Mouse (Mus musculus) heart, postnatal 0 days (tissue): Measurements from ENCODE around the gene Zzef1. TPM values are rescaled to one million over a fixed set of nuclear protein-coding genes. Genes with fewer than 3 reads are reported as not detected.

Experiments
- ATAC-seq: fragments of 200-750 bp; cut with Nextera tagmentation; 2 replicates; pipeline ENCODE4 v1.8.0; 2017; ENCODE audit warnings: low read depth, moderate number of reproducible peaks, moderate library complexity; ENCODE audit not compliant: insufficient read depth
- DNase-seq: peaks from one replicate; pipeline ENCODE4 v3.0.0-alpha.2; 2016; ENCODE audit warnings: low spot score
- H3K27ac ChIP-seq: fragments of 300-500 bp; sonication (generic); 2 replicates; pipeline ENCODE4 v1.5.1; 2014; ENCODE audit warnings: low read depth, mild to moderate bottlenecking
- H3K27me3 ChIP-seq: fragments of 300-500 bp; sonication (generic); 2 replicates; pipeline ENCODE4 v1.6.1; 2014; ENCODE audit warnings: low read length, mixed read lengths; ENCODE audit not compliant: control insufficient read depth, insufficient read depth
- H3K36me3 ChIP-seq: fragments of 300-500 bp; sonication (generic); replicated peaks from 2 replicates; pipeline ENCODE4 v1.6.1; 2014; ENCODE audit warnings: low read length, mixed read lengths; ENCODE audit not compliant: control insufficient read depth, insufficient read depth
- H3K4me1 ChIP-seq: fragments of 300-500 bp; sonication (generic); 2 replicates; pipeline ENCODE4 v1.6.1; 2014; ENCODE audit warnings: antibody characterized with exemption; ENCODE audit not compliant: control insufficient read depth, insufficient read depth
- H3K4me2 ChIP-seq: fragments of 300-500 bp; sonication (generic); 2 replicates; pipeline ENCODE4 v1.6.1; 2014; ENCODE audit warnings: low read depth, mild to moderate bottlenecking, low read length, moderate library complexity
- H3K4me3 ChIP-seq: fragments of 300-500 bp; sonication (generic); 2 replicates; pipeline ENCODE4 v1.5.1; 2014; ENCODE audit warnings: low read depth, low read length
- H3K9ac ChIP-seq: fragments of 300-500 bp; sonication (generic); replicated peaks from 2 replicates; pipeline ENCODE4 v1.6.1; 2014; ENCODE audit warnings: low read depth, low read length, mixed read lengths
- H3K9me3 ChIP-seq: fragments of 300-500 bp; sonication (generic); replicated peaks from 2 replicates; pipeline ENCODE4 v1.6.1; 2016; ENCODE audit warnings: low read length; ENCODE audit not compliant: control insufficient read depth
- CTCF ChIP-seq: IDR thresholded peaks from 2 replicates; pipeline ENCODE4 v1.5.1; 2016; ENCODE audit warnings: antibody characterized with exemption, control low read depth, low read depth
- EP300 ChIP-seq: IDR thresholded peaks from 2 replicates; pipeline ENCODE4 v1.6.1; 2016; ENCODE audit warnings: antibody characterized with exemption, low read depth
- WGBS: fragments of 180-500 bp; shearing (Covaris S2); extraction: QIAGEN DNeasy Blood & Tissue Kit; methylation state at CpG from one replicate; pipeline ENCODE4 v1.1.7; 2014; 5-methylcytosine and 5-hydroxymethylcytosine counted together
- polyA plus RNA-seq: library from polyadenylated mRNA; unstranded; fragments of >200 nt; fragmentation: Nextera tagmentation; extraction: Ambion mirVana; gene quantifications from 2 replicates; pipeline ENCODE4 v1.2.1, GENCODE M21; 2015
- total RNA-seq: library from RNA; depleted of rRNA; stranded (reverse); fragments of >200 nt; gene quantifications from 2 replicates; pipeline ENCODE4 v1.2.3, GENCODE M21; 2014; ENCODE audit warnings: low replicate concordance

Gene Zzef1
- total and polyA plus RNA-seq, 2 experiments from 2014 or later = 5.2 to 43.2 TPM

GRCm38 (mm10) chr11:72821041-72821440, 25.0 kb downstream of the Zzef1 start:
- H3K4me1 ChIP-seq = no peaks in the 10 kb centered on the region
- DNase-seq = no peak
- no peak for ATAC-seq
- no peaks in the 10 kb centered on the region for H3K9me3 ChIP-seq
- H3K4me3 ChIP-seq = no peak overlapping the region
- no peaks in the 10 kb centered on the region for H3K27me3 ChIP-seq
- peaks cover 70% of the 10 kb centered on the region for H3K36me3 ChIP-seq
- 89% methylated on average over 7 of the region's 7 CpGs for WGBS
- H3K27ac ChIP-seq = no peak overlapping the region
- H3K4me2 ChIP-seq = no peak overlapping the region
- H3K9ac ChIP-seq = no peak overlapping the region
- TF ChIP-seq EP300 (no peak), CTCF (no peak)

GRCm38 (mm10) chr11:72829869-72830268, 33.8 kb downstream of the Zzef1 start:
- Histone ChIP-seq H3K9me3 (no peaks in the 10 kb centered on the region), H3K36me3 (peaks cover 69% of the 10 kb centered on the region), H3K4me2 (no peak overlapping the region), H3K4me1 (no peaks in the 10 kb centered on the region), H3K27ac (no peak overlapping the region), H3K4me3 (no peak overlapping the region), H3K9ac (no peak overlapping the region), H3K27me3 (no peaks in the 10 kb centered on the region)
- ATAC-seq (no peak), DNase-seq (no peak)
- TF ChIP-seq CTCF (no peak), EP300 (no peak)
- WGBS = 86% methylated on average over 3 of the region's 3 CpGs

GRCm38 (mm10) chr11:72842731-72843130, 46.7 kb downstream of the Zzef1 start:
- Histone ChIP-seq H3K9ac (no peak overlapping the region), H3K9me3 (no peaks in the 10 kb centered on the region), H3K4me2 (no peak overlapping the region), H3K27me3 (no peaks in the 10 kb centered on the region), H3K36me3 (peaks cover 59% of the 10 kb centered on the region), H3K4me1 (no peaks in the 10 kb centered on the region), H3K4me3 (no peak overlapping the region), H3K27ac (no peak overlapping the region)
- WGBS = 85% methylated on average over 3 of the region's 3 CpGs
- no peak for TF ChIP-seq CTCF
- TF ChIP-seq EP300 = no peak
- DNase-seq (no peak), ATAC-seq (no peak)

GRCm38 (mm10) chr11:72843576-72843975, 47.5 kb downstream of the Zzef1 start:
- no peaks in the 10 kb centered on the region for H3K9me3 ChIP-seq
- no peak for DNase-seq
- no peak for TF ChIP-seq EP300
- TF ChIP-seq CTCF = no peak
- H3K36me3 ChIP-seq = peaks cover 66% of the 10 kb centered on the region
- no peak for ATAC-seq
- no peak overlapping the region for H3K9ac ChIP-seq
- H3K27ac ChIP-seq = no peak overlapping the region
- no peaks in the 10 kb centered on the region for H3K4me1 ChIP-seq
- H3K4me3 ChIP-seq = no peak overlapping the region
- no peak overlapping the region for H3K4me2 ChIP-seq
- H3K27me3 ChIP-seq = no peaks in the 10 kb centered on the region

- 63% methylated on average over 2 of the region's 2 CpGs for WGBS
- ATAC-seq = no peak
- peaks cover 59% of the 10 kb centered on the region for H3K36me3 ChIP-seq
These were observed 49.5 kb downstream of the Zzef1 start for GRCm38 (mm10) chr11:72845526-72845925.

GRCm38 (mm10) chr11:72846685-72847084, 50.7 kb downstream of the Zzef1 start:
- Histone ChIP-seq H3K4me1 (no peaks in the 10 kb centered on the region), H3K4me2 (no peak overlapping the region), H3K9ac (no peak overlapping the region), H3K36me3 (peaks cover 59% of the 10 kb centered on the region), H3K27me3 (no peaks in the 10 kb centered on the region), H3K4me3 (no peak overlapping the region), H3K27ac (no peak overlapping the region), H3K9me3 (no peaks in the 10 kb centered on the region)
- no peak for TF ChIP-seq EP300
- no peak for TF ChIP-seq CTCF
- ATAC-seq = no peak
- no peak for DNase-seq

More at GRCm38 (mm10) chr11:72845526-72845925, 49.5 kb downstream of the Zzef1 start:
- Histone ChIP-seq H3K9me3 (no peaks in the 10 kb centered on the region), H3K27ac (no peak overlapping the region), H3K4me2 (no peak overlapping the region), H3K9ac (no peak overlapping the region), H3K4me3 (no peak overlapping the region), H3K4me1 (no peaks in the 10 kb centered on the region), H3K27me3 (no peaks in the 10 kb centered on the region)
- no peak for DNase-seq
- TF ChIP-seq EP300 (no peak), CTCF (no peak)
